Mouse (Mus musculus): ENCODE data around the gene Miga1.

Gene Miga1

GRCm38 (mm10) chr3:152247708-152248107, 92.5 kb downstream of the Miga1 start:
- no peak for DNase-seq (ENCODE audit: extremely low spot score, low read depth, low spot score)

- DNase-seq (ENCODE audit: extremely low spot score, low read depth, low spot score) = no peak
Measured at GRCm38 (mm10) chr3:152245273-152245910, 94.8 kb downstream of the Miga1 start.

DNA sequence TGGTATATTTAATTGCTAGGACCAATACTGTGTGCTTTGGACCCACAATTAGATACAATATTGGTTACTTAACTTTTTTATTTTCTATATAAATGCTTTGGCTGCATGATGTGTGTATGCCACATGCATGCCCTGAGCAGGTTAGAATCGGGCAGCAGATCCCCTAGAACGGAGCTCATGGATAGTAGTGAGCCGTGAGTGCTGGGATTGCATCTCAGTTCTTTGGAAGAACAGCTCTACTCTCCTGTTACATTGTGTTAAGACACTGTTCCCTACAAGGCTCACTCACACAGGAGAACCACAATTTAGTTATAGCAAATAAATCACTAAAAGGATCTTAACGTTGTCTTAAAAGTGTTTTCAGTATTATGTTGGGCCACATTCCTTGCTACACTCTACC, 96.9 kb downstream of the Miga1 start:
- no peak for DNase-seq (ENCODE audit: extremely low spot score, low read depth, low spot score)

GRCm38 (mm10) chr3:152241098-152241497, 99.1 kb downstream of the Miga1 start:
- no peak for DNase-seq (ENCODE audit: extremely low spot score, low read depth, low spot score)

DNA sequence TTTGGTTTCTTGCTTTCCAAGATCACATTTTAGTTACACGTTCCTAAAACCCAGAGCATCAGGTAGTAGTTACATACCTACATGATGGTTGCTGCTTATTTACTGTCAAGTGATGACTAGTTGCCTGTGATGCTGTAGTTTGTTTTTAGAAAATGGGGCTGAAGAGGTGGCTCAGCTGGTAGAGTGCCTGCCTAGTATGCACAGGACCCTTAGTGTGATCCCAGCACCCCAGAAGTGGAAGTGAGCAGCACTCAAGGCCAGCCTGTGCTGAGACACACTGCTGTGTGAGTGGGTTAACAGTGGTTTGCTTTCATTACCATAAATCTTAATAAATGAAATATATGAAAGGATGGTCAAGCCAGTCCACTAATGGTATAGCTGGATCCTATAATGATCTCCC, 100.6 kb downstream of the Miga1 start:
- no peak for DNase-seq (ENCODE audit: extremely low spot score, low read depth, low spot score)

DNA sequence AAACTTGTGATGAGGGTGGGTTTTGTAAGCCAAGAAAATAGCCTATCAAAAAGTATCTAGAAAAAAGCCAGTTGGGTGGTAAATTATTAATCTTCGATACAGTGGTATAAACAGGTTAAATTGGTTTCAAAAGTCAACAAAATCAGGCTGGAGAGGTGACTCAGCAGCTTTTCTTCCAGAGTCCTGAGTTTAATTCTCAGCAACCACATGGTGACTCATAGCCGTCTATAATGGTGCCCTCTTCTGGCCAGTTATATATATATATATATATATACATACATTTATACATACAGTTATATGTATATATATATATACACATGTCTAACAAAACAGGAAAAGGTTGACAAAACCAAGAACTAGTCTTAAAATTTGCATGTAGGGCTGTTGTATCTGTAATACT, 101.4 kb downstream of the Miga1 start:
- no peak for DNase-seq (ENCODE audit: extremely low spot score, low read depth, low spot score)

GRCm38 (mm10) chr3:152235805-152236204, 104.4 kb downstream of the Miga1 start:
- no peak for DNase-seq (ENCODE audit: extremely low spot score, low read depth, low spot score)

GRCm38 (mm10) chr3:152235238-152235637, 105.0 kb downstream of the Miga1 start:
- no peak for DNase-seq (ENCODE audit: extremely low spot score, low read depth, low spot score)

DNA sequence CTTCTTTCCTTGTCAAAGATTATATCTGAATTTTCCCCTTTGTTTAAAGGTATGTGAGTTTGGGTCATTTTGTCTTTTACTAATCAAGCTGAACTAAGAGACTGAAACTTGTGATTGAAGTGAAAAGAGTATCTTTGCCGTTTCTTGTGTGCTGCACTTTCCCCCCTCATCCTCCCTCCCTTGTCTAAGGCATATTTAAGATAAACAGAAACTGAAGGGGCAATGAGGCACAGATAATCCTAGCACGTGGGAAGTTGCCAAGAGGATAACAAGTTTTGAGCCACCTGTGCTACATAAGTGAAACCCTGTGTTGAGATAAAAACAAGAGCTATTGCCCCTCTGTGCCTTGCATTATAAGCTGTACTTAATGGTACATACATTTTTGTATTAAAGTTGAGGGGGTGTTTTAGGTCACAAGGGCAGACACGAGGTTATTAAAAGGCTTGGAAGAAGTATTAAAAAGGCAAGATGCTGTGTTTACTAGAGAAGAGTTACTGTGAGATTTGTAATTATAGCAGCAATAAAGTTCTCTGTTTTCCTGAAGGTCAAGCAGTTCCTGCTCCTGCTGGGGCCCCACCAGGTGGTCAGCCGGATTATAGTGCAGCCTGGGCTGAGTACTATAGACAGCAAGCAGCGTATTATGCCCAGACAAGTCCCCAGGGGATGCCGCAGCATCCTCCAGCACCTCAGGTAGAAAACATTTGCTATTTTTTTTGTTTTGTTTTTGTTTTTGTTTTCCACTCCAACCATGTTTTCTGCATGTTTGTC, 108.7 kb downstream of the Miga1 start:
- no peak for DNase-seq (ENCODE audit: extremely low spot score, low read depth, low spot score)

DNA sequence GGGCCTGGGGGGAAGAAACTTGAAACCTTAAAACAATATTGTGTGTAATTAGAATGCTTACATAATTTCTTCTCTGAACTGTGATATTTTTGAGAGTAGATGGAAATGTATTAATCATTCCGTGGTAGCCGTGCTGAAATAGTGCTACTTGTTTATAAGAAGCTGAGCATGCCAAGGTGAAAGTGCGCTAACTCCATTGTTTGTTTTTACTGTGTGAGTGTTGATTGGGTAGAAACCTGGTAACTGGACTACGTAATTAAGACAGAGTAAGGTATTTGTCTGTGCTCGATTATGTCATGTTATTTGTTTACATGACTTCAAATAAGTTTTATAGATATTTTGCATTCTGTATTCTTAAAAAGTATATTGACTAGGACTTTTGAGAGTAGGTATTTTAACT, 110.9 kb downstream of the Miga1 start:
- no peak for DNase-seq (ENCODE audit: extremely low spot score, low read depth, low spot score)

DNA sequence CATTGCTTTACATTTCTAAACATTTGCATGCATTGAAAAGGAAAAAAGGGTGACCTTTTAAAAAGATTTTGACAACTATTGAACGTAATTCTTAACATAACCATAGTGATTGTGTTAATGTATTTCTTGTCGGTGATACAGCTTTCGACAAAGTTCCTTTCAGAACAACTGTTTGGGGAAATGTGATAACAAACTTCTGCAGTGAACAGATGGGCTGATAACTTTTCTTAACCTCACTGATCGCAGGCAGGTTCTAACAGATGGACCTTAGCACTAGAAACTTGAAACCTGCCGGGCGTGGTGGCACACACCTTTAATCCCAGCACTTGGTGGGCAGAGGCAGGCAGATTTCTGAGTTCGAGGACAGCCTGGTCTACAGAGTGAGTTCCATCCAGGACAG, 111.4 kb downstream of the Miga1 start:
- DNase-seq (ENCODE audit: extremely low spot score, low read depth, low spot score) = no peak

DNA sequence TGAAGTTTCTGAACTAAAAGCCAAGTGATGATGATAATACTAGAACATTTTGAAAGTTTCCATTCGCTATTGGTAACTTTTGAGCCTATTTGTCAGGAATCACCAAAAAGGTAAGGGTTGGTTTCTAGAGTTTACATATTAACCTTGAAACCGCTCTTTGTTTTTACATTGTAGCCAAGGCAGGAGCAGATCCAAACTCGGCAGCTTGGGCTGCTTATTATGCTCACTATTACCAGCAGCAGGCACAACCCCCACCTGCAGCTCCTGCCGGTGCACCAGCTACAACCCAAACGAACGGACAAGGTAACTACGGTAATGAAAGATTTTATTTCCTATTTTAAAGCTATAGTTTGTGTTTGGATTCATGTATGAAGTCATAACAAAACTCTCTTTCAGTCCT, 114.3 kb downstream of the Miga1 start:
- no peak for DNase-seq (ENCODE audit: extremely low spot score, low read depth, low spot score)

DNA sequence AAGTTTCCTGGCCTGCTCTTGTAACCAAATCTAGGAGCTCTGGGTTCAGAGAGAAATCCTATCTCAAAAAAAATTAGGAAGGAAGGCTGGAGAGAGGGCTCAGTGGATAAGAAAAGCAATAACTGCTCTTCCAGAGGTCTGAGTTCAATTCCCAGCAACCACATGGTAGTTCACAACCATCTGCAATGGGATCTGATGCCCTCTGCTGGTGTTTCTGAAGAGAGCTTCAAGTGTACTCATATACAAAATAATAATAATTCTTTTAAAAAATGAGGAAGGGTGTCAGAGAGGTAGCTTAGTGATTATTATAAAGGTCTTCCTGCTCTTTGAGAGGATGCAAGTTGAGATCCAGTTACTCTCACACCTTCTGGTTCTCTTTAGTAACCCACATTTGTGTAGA, 115.3 kb downstream of the Miga1 start:
- DNase-seq (ENCODE audit: extremely low spot score, low read depth, low spot score) = no peak

All from hindlimb bud, embryonic 11.5 days (tissue).